Mouse (Mus musculus): Measurements from ENCODE around the gene Lix1l.
"Not testable (repeated sequence)": the region's sequence is repeated elsewhere in the genome, so short reads cannot be mapped to it uniquely, and the experiment has no call there.

Gene Lix1l

GRCm38 (mm10) chr3:96581771-96582515 lies 19.0 kb upstream of the Lix1l start:
- no peak for DNase-seq (ENCODE audit: low read depth, low spot score)

GRCm38 (mm10) chr3:96583386-96583785 lies 17.6 kb upstream of the Lix1l start:
- DNase-seq (ENCODE audit: low read depth, low spot score): peak; percentile 24

GRCm38 (mm10) chr3:96590657-96591056 lies 10.3 kb upstream of the Lix1l start:
- DNase-seq (ENCODE audit: low read depth, low spot score): no peak

GRCm38 (mm10) chr3:96593374-96593773 lies 7.6 kb upstream of the Lix1l start:
- DNase-seq (ENCODE audit: low read depth, low spot score): peak; percentile 63

- peak; percentile 97 for DNase-seq (ENCODE audit: low read depth, low spot score)
Observed at GRCm38 (mm10) chr3:96593790-96594560, 7.0 kb upstream of the Lix1l start, which contains the start of gene Polr3gl. Gene Polr3gl (minus strand): TSS chr3:96594181.

- DNase-seq (ENCODE audit: low read depth, low spot score): no peak
Observed at GRCm38 (mm10) chr3:96594851-96595250, 6.1 kb upstream of the Lix1l start.

- DNase-seq (ENCODE audit: low read depth, low spot score): no peak
Observed at GRCm38 (mm10) chr3:96595661-96596060, 5.3 kb upstream of the Lix1l start.

- DNase-seq (ENCODE audit: low read depth, low spot score): no peak
Observed at GRCm38 (mm10) chr3:96596228-96596707, 4.7 kb upstream of the Lix1l start, which contains the start of gene Ankrd34a. Gene Ankrd34a (plus strand): TSS chr3:96596636.

GRCm38 (mm10) chr3:96596855-96597254 lies 4.1 kb upstream of the Lix1l start:
- no peak for DNase-seq (ENCODE audit: low read depth, low spot score)

- no peak for DNase-seq (ENCODE audit: low read depth, low spot score)
Observed at GRCm38 (mm10) chr3:96597435-96597891, 3.5 kb upstream of the Lix1l start.

GRCm38 (mm10) chr3:96598156-96599068 lies 2.5 kb upstream of the Lix1l start:
- DNase-seq (ENCODE audit: low read depth, low spot score): no peak

- DNase-seq (ENCODE audit: low read depth, low spot score): no peak
Observed at GRCm38 (mm10) chr3:96599069-96599393, 1.9 kb upstream of the Lix1l start.

GRCm38 (mm10) chr3:96599411-96599810 lies 1.5 kb upstream of the Lix1l start:
- no peak for DNase-seq (ENCODE audit: low read depth, low spot score)

GRCm38 (mm10) chr3:96601251-96601787 lies 370 bp downstream of the Lix1l start:
- peak; percentile 69 for DNase-seq (ENCODE audit: low read depth, low spot score)

GRCm38 (mm10) chr3:96601941-96602703 lies 1.2 kb downstream of the Lix1l start:
- DNase-seq (ENCODE audit: low read depth, low spot score): no peak

GRCm38 (mm10) chr3:96602704-96603084 lies 1.7 kb downstream of the Lix1l start:
- no peak for DNase-seq (ENCODE audit: low read depth, low spot score)

- DNase-seq (ENCODE audit: low read depth, low spot score): no peak
Observed at GRCm38 (mm10) chr3:96603311-96603710, 2.4 kb downstream of the Lix1l start.

GRCm38 (mm10) chr3:96606007-96606406 lies 5.1 kb downstream of the Lix1l start:
- not testable (repeated sequence) for DNase-seq (ENCODE audit: low read depth, low spot score)

GRCm38 (mm10) chr3:96606618-96607017 lies 5.7 kb downstream of the Lix1l start:
- no peak for DNase-seq (ENCODE audit: low read depth, low spot score)

GRCm38 (mm10) chr3:96617941-96618340 lies 17.0 kb downstream of the Lix1l start:
- no peak for DNase-seq (ENCODE audit: low read depth, low spot score)

GRCm38 (mm10) chr3:96623201-96623600 lies 22.3 kb downstream of the Lix1l start:
- DNase-seq (ENCODE audit: low read depth, low spot score): no peak

All from A20 (cell line).